In the genomic region with DNA sequence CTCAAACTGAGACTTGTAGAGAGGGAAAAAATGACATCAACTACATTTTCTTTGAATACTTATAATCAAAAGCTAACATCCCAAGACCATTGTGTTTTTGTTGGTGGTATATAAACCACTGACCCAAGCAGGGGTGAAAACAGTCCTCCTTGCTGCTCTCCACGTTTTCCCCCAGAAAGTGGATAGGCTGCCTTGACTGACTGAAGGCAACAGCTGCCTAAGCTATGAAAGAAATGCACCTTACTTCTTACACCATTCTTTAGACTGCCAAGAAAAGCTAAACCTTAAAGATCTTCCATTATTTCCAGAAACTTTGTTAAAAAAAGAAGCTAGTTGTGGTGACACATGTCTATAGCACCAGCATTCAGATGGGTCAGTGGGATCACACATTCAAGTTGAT, we compare ENCODE assay signal across 1 mouse cellular context.
TF ChIP-seq lines count a peak whose summit lies in the region.

No protein-coding gene starts in this region.

TF ChIP-seq in C2C12, 6 proteins besides CTCF, POLR2A, EP300 and RAD21:
- TF ChIP-seq MYOD1 (IDR thresholded peaks at IDR 0.05; ENCODE audit: control insufficient read depth, insufficient read length, low read depth) (peak; percentile 63), MYOG (IDR thresholded peaks at IDR 0.05; ENCODE audit: control insufficient read depth, extremely low read depth, insufficient read length) (no peak)
